ENCODE assay signal across 8 mouse cellular contexts in genomic region chr2:181496831-181497547, GRCm38 (mm10). TPM values are rescaled to one million over a fixed set of nuclear protein-coding genes. Genes with fewer than 3 reads are reported as not detected.
DNase-seq lines count a peak whose midpoint lies in the region; ATAC-seq and TF ChIP-seq lines count a peak whose summit lies in the region.

Tpd52l2 (plus strand) TSS chr2:181497142.

- no peaks in the 10 kb centered on the region for H3K27me3 ChIP-seq in kidney, embryonic 14.5 days (ENCODE audit: control insufficient read depth, insufficient read depth, low read length)
- no peaks in the 10 kb centered on the region for H3K27me3 ChIP-seq in limb, embryonic 15.5 days

- H3K9ac ChIP-seq in kidney, embryonic 14.5 days (ENCODE audit: low read depth, low read length): peak within 1 kb of the TSS; percentile 90
- peak within 1 kb of the TSS; percentile 77 for H3K9ac ChIP-seq in limb, embryonic 15.5 days

- peak within 1 kb of the TSS; percentile 77 for H3K4me2 ChIP-seq in kidney, embryonic 14.5 days (replicated peaks; ENCODE audit: low read depth, low read length)
- peak within 1 kb of the TSS; percentile 85 for H3K4me2 ChIP-seq in limb, embryonic 15.5 days

- H3K4me1 ChIP-seq in bone marrow macrophage, adult 2 months (ENCODE audit: control insufficient read depth, insufficient read depth, low read length): peaks cover 10% of the 10 kb centered on the region
- H3K4me1 ChIP-seq in embryonic fibroblast, embryonic 13.5 days (ENCODE audit: control insufficient read depth, insufficient read depth, low read length): peaks cover 5% of the 10 kb centered on the region; the same call in 1 of the 2 replicates
- H3K4me1 ChIP-seq in kidney, embryonic 14.5 days (ENCODE audit: control insufficient read depth, insufficient read depth, low read length): 0 out of 2 replicates have a peak, but pooled peaks cover 2% of the 10 kb centered on the region
- peaks cover 18% of the 10 kb centered on the region for H3K4me1 ChIP-seq in limb, embryonic 15.5 days

- no peaks in the 10 kb centered on the region for H3K9me3 ChIP-seq in kidney, embryonic 14.5 days (ENCODE audit: control insufficient read depth, low read length)
- no peaks in the 10 kb centered on the region for H3K9me3 ChIP-seq in limb, embryonic 15.5 days

- H3K36me3 ChIP-seq in kidney, embryonic 14.5 days (ENCODE audit: control insufficient read depth, insufficient read depth, low read length): peaks cover 27% of the 10 kb centered on the region
- H3K36me3 ChIP-seq in limb, embryonic 15.5 days: peaks cover 27% of the 10 kb centered on the region

- TF ChIP-seq POLR2A in bone marrow macrophage, adult 2 months (IDR thresholded peaks at IDR 0.05; ENCODE audit: borderline replicate concordance, low read depth, low read length): peak; percentile 67; the same call in 1 of the 2 replicates
- TF ChIP-seq POLR2A in embryonic fibroblast, embryonic 13.5 days (IDR thresholded peaks at IDR 0.05; ENCODE audit: low read depth, low read length): peak; percentile 88

- peak within 1 kb of the TSS; percentile 81 for H3K27ac ChIP-seq in bone marrow macrophage, adult 2 months (ENCODE audit: insufficient read depth, low read depth, low read length)
- H3K27ac ChIP-seq in embryonic fibroblast, embryonic 13.5 days (ENCODE audit: insufficient read depth, low read length): peak within 1 kb of the TSS; percentile 71
- H3K27ac ChIP-seq in kidney, embryonic 14.5 days (ENCODE audit: low read depth, low read length): peak within 1 kb of the TSS; percentile 93
- peak within 1 kb of the TSS; percentile 90 for H3K27ac ChIP-seq in limb, embryonic 15.5 days

- H3K4me3 ChIP-seq in bone marrow macrophage, adult 2 months (ENCODE audit: insufficient read depth, low read length): peak within 1 kb of the TSS; percentile 85
- H3K4me3 ChIP-seq in embryonic fibroblast, embryonic 13.5 days (ENCODE audit: insufficient read depth, low read length): peak within 1 kb of the TSS; percentile 88
- peak within 1 kb of the TSS; percentile 90 for H3K4me3 ChIP-seq in kidney, embryonic 14.5 days (ENCODE audit: low read length)
- H3K4me3 ChIP-seq in limb, embryonic 15.5 days: peak within 1 kb of the TSS; percentile 62

- peak; percentile 97 for ATAC-seq in kidney, embryonic 14.5 days (ENCODE audit: low FRiP score, low TSS enrichment)
- peak; percentile 95 for ATAC-seq in limb, embryonic 15.5 days (ENCODE audit: insufficient number of reproducible peaks, low FRiP score, low TSS enrichment, low read depth)

- peak; percentile 97 for DNase-seq in A20 (ENCODE audit: low read depth, low spot score)
- peak; percentile 95 to 96 for DNase-seq in heart, adult 9 months (ENCODE audit: low spot score in 2 of 2)
- DNase-seq in monocyte, adult 2 months (ENCODE audit: low read depth in 1 of 2, low spot score in 2 of 2): peak; percentile 75 to 77
- DNase-seq in spleen, postnatal 36 days (ENCODE audit: low spot score in 2 of 2): peak; percentile 91 to 94

- WGBS in kidney, embryonic 14.5 days: under 1% methylated on average over 46 of the region's 46 CpGs
- WGBS in limb, embryonic 15.5 days: under 1% methylated on average over 46 of the region's 46 CpGs

- TF ChIP-seq CTCF in bone marrow macrophage, adult 2 months (IDR thresholded peaks at IDR 0.05; ENCODE audit: low read depth, low read length): no peak
- no peak for TF ChIP-seq CTCF in embryonic fibroblast, embryonic 13.5 days (IDR thresholded peaks at IDR 0.05; ENCODE audit: borderline replicate concordance, insufficient read depth, low read length)

RNA-seq across cellular contexts. Expression of gene Tpd52l2, which starts in this region (rescaled TPM):
- 61.9 and 65.6 TPM in 2 replicates for polyA plus RNA-seq in bone marrow macrophage, adult 2 months (2012; ENCODE audit: insufficient read depth, insufficient read length, missing spikeins)
- 96.5 and 103 TPM in 2 replicates for polyA plus RNA-seq in embryonic fibroblast, embryonic 13.5 days (2011; ENCODE audit: insufficient read length, low read depth, missing spikeins)
- polyA plus RNA-seq in kidney, embryonic 14.5 days (2014; fragmentation: Nextera tagmentation; extraction: Ambion mirVana): 175 and 184 TPM in 2 replicates
- polyA plus RNA-seq in limb, embryonic 15.5 days (2015; fragmentation: Nextera tagmentation; extraction: Ambion mirVana): 155 and 159 TPM in 2 replicates

Comparison
In these comparisons a context has a peak if more than half of its experiments do, and no peak if none do; other contexts are left out.
1. Peak in every context shown above with its lines: DNase-seq, ATAC-seq, H3K4me3 ChIP-seq and H3K27ac ChIP-seq.